Mouse (Mus musculus): ENCODE measurements around the gene Pard3b. TPM values are rescaled to one million over a fixed set of nuclear protein-coding genes. Genes with fewer than 3 reads are reported as not detected.

Pard3b gene
- polyA plus RNA-seq, 1 experiment from 2014 or later: 6.8 TPM

- Histone ChIP-seq H3K36me3 (ENCODE audit: control insufficient read depth, insufficient read depth, low read length) (no peaks in the 10 kb centered on the region), H3K4me3 (ENCODE audit: low read depth, low read length) (no peak overlapping the region), H3K9me3 (ENCODE audit: control insufficient read depth, low read length) (no peaks in the 10 kb centered on the region), H3K4me1 (replicated peaks; ENCODE audit: control insufficient read depth, insufficient read depth, low read length) (no peaks in the 10 kb centered on the region), H3K4me2 (no peak overlapping the region), H3K27ac (ENCODE audit: low read depth, low read length) (no peak overlapping the region), H3K9ac (ENCODE audit: low read depth, low read length) (no peak overlapping the region), H3K27me3 (replicated peaks; ENCODE audit: control insufficient read depth, insufficient read depth, low read length) (no peaks in the 10 kb centered on the region)
- WGBS: 63% methylated on average over 2 of the region's 2 CpGs
- ATAC-seq (replicated peaks; ENCODE audit: low FRiP score) (no peak), DNase-seq (ENCODE audit: low spot score) (no peak)
Measured at GRCm38 (mm10) chr1:61867286-61868082, 228.9 kb downstream of the Pard3b start.

- DNase-seq (ENCODE audit: low spot score) (no peak), ATAC-seq (replicated peaks; ENCODE audit: low FRiP score) (no peak)
- H3K4me2 ChIP-seq: no peak overlapping the region
- H3K36me3 ChIP-seq (ENCODE audit: control insufficient read depth, insufficient read depth, low read length): no peaks in the 10 kb centered on the region
- H3K27ac ChIP-seq (ENCODE audit: low read depth, low read length): no peak overlapping the region
- H3K4me1 ChIP-seq (replicated peaks; ENCODE audit: control insufficient read depth, insufficient read depth, low read length): no peaks in the 10 kb centered on the region
- 56% methylated on average over 1 of the region's 1 CpGs for WGBS
- H3K27me3 ChIP-seq (replicated peaks; ENCODE audit: control insufficient read depth, insufficient read depth, low read length): no peaks in the 10 kb centered on the region
- no peaks in the 10 kb centered on the region for H3K9me3 ChIP-seq (ENCODE audit: control insufficient read depth, low read length)
- H3K9ac ChIP-seq (ENCODE audit: low read depth, low read length): no peak overlapping the region
- H3K4me3 ChIP-seq (ENCODE audit: low read depth, low read length): no peak overlapping the region
Measured at GRCm38 (mm10) chr1:61874875-61875274, 236.3 kb downstream of the Pard3b start.

GRCm38 (mm10) chr1:61879706-61880470, 241.3 kb downstream of the Pard3b start:
- WGBS: 73% methylated on average over 6 of the region's 6 CpGs
- Histone ChIP-seq H3K9ac (ENCODE audit: low read depth, low read length) (no peak overlapping the region), H3K4me3 (ENCODE audit: low read depth, low read length) (no peak overlapping the region), H3K27ac (ENCODE audit: low read depth, low read length) (no peak overlapping the region), H3K27me3 (replicated peaks; ENCODE audit: control insufficient read depth, insufficient read depth, low read length) (no peaks in the 10 kb centered on the region), H3K36me3 (ENCODE audit: control insufficient read depth, insufficient read depth, low read length) (no peaks in the 10 kb centered on the region), H3K4me2 (no peak overlapping the region), H3K4me1 (replicated peaks; ENCODE audit: control insufficient read depth, insufficient read depth, low read length) (no peaks in the 10 kb centered on the region), H3K9me3 (ENCODE audit: control insufficient read depth, low read length) (no peaks in the 10 kb centered on the region)
- no peak for DNase-seq (ENCODE audit: low spot score)
- ATAC-seq (replicated peaks; ENCODE audit: low FRiP score): no peak

GRCm38 (mm10) chr1:61896048-61896447, 257.4 kb downstream of the Pard3b start:
- no peaks in the 10 kb centered on the region for H3K4me1 ChIP-seq (replicated peaks; ENCODE audit: control insufficient read depth, insufficient read depth, low read length)
- DNase-seq (ENCODE audit: low spot score): no peak
- WGBS: 81% methylated on average over 4 of the region's 4 CpGs
- H3K27me3 ChIP-seq (replicated peaks; ENCODE audit: control insufficient read depth, insufficient read depth, low read length): no peaks in the 10 kb centered on the region
- H3K36me3 ChIP-seq (ENCODE audit: control insufficient read depth, insufficient read depth, low read length): no peaks in the 10 kb centered on the region
- no peak overlapping the region for H3K27ac ChIP-seq (ENCODE audit: low read depth, low read length)
- no peak for ATAC-seq (replicated peaks; ENCODE audit: low FRiP score)
- H3K9ac ChIP-seq (ENCODE audit: low read depth, low read length): no peak overlapping the region
- H3K4me2 ChIP-seq: no peak overlapping the region
- H3K9me3 ChIP-seq (ENCODE audit: control insufficient read depth, low read length): no peaks in the 10 kb centered on the region
- H3K4me3 ChIP-seq (ENCODE audit: low read depth, low read length): no peak overlapping the region

GRCm38 (mm10) chr1:61903271-61904007, 264.8 kb downstream of the Pard3b start:
- DNase-seq (ENCODE audit: low spot score): no peak

GRCm38 (mm10) chr1:61904036-61904435, 265.4 kb downstream of the Pard3b start:
- Histone ChIP-seq H3K9ac (ENCODE audit: low read depth, low read length) (no peak overlapping the region), H3K9me3 (ENCODE audit: control insufficient read depth, low read length) (no peaks in the 10 kb centered on the region), H3K27me3 (replicated peaks; ENCODE audit: control insufficient read depth, insufficient read depth, low read length) (no peaks in the 10 kb centered on the region), H3K4me1 (replicated peaks; ENCODE audit: control insufficient read depth, insufficient read depth, low read length) (no peaks in the 10 kb centered on the region), H3K27ac (ENCODE audit: low read depth, low read length) (no peak overlapping the region), H3K36me3 (ENCODE audit: control insufficient read depth, insufficient read depth, low read length) (no peaks in the 10 kb centered on the region), H3K4me3 (ENCODE audit: low read depth, low read length) (no peak overlapping the region), H3K4me2 (no peak overlapping the region)
- ATAC-seq (replicated peaks; ENCODE audit: low FRiP score): no peak
- DNase-seq (ENCODE audit: low spot score): no peak
- 76% methylated on average over 4 of the region's 4 CpGs for WGBS

More at GRCm38 (mm10) chr1:61903271-61904007, 264.8 kb downstream of the Pard3b start:
- no peaks in the 10 kb centered on the region for H3K36me3 ChIP-seq (ENCODE audit: control insufficient read depth, insufficient read depth, low read length)
- H3K4me3 ChIP-seq (ENCODE audit: low read depth, low read length): no peak overlapping the region
- H3K27ac ChIP-seq (ENCODE audit: low read depth, low read length): no peak overlapping the region
- no peak overlapping the region for H3K9ac ChIP-seq (ENCODE audit: low read depth, low read length)
- WGBS: 75% methylated on average over 4 of the region's 4 CpGs
- no peaks in the 10 kb centered on the region for H3K27me3 ChIP-seq (replicated peaks; ENCODE audit: control insufficient read depth, insufficient read depth, low read length)
- H3K4me1 ChIP-seq (replicated peaks; ENCODE audit: control insufficient read depth, insufficient read depth, low read length): no peaks in the 10 kb centered on the region
- H3K9me3 ChIP-seq (ENCODE audit: control insufficient read depth, low read length): no peaks in the 10 kb centered on the region
- no peak for ATAC-seq (replicated peaks; ENCODE audit: low FRiP score)
- no peak overlapping the region for H3K4me2 ChIP-seq

GRCm38 (mm10) chr1:61912931-61913330, 274.3 kb downstream of the Pard3b start:
- Histone ChIP-seq H3K4me1 (replicated peaks; ENCODE audit: control insufficient read depth, insufficient read depth, low read length) (no peaks in the 10 kb centered on the region), H3K4me3 (ENCODE audit: low read depth, low read length) (no peak overlapping the region), H3K27me3 (replicated peaks; ENCODE audit: control insufficient read depth, insufficient read depth, low read length) (no peaks in the 10 kb centered on the region), H3K27ac (ENCODE audit: low read depth, low read length) (no peak overlapping the region), H3K9ac (ENCODE audit: low read depth, low read length) (no peak overlapping the region), H3K9me3 (ENCODE audit: control insufficient read depth, low read length) (no peaks in the 10 kb centered on the region), H3K4me2 (no peak overlapping the region), H3K36me3 (ENCODE audit: control insufficient read depth, insufficient read depth, low read length) (no peaks in the 10 kb centered on the region)
- ATAC-seq (replicated peaks; ENCODE audit: low FRiP score): no peak
- 79% methylated on average over 2 of the region's 2 CpGs for WGBS
- no peak for DNase-seq (ENCODE audit: low spot score)

- Histone ChIP-seq H3K9me3 (ENCODE audit: control insufficient read depth, low read length) (no peaks in the 10 kb centered on the region), H3K27ac (ENCODE audit: low read depth, low read length) (no peak overlapping the region), H3K4me1 (replicated peaks; ENCODE audit: control insufficient read depth, insufficient read depth, low read length) (no peaks in the 10 kb centered on the region), H3K27me3 (replicated peaks; ENCODE audit: control insufficient read depth, insufficient read depth, low read length) (no peaks in the 10 kb centered on the region), H3K4me2 (no peak overlapping the region), H3K4me3 (ENCODE audit: low read depth, low read length) (no peak overlapping the region), H3K36me3 (ENCODE audit: control insufficient read depth, insufficient read depth, low read length) (no peaks in the 10 kb centered on the region), H3K9ac (ENCODE audit: low read depth, low read length) (no peak overlapping the region)
- no peak for DNase-seq (ENCODE audit: low spot score)
- WGBS: 41% methylated on average over 2 of the region's 2 CpGs
- no peak for ATAC-seq (replicated peaks; ENCODE audit: low FRiP score)
Measured at GRCm38 (mm10) chr1:61924958-61925357, 286.3 kb downstream of the Pard3b start.
